Mouse (Mus musculus) limb, embryonic 15.5 days (tissue): ENCODE measurements around the gene Ccnj. TPM values are rescaled to one million over a fixed set of nuclear protein-coding genes. Genes with fewer than 3 reads are reported as not detected.

ENCODE experiments used
- microRNA-seq: library from miRNA; unstranded; fragments of <30 nt; microRNA quantifications from one replicate; pipeline ENCODE4, GENCODE M21; 2016
- polyA plus RNA-seq: library from polyadenylated mRNA; unstranded; fragments of >200 nt; fragmentation: Nextera tagmentation; extraction: Ambion mirVana; gene quantifications from 2 replicates; pipeline ENCODE4 v1.2.1, GENCODE M21; 2015

The Ccnj gene
- polyA plus RNA-seq, 1 experiment from 2014 or later = 10.6 TPM

Small RNA genes lying within 50 kb of the gene (microRNA-seq; reads per million reads assigned to microRNA genes)
- not detected for gene Mir8092

Other genes starting within 250 kb of the Ccnj start
- gene Aldh18a1, start 242.8 kb upstream of the Ccnj start, polyA plus RNA-seq = 78.0 and 79.7 TPM in 2 replicates
- gene Tctn3, start 219.0 kb upstream of the Ccnj start, polyA plus RNA-seq = 12.5 and 13.9 TPM in 2 replicates
- 11.2 and 13.2 TPM in 2 replicates for gene Entpd1, start 218.9 kb upstream of the Ccnj start, polyA plus RNA-seq
- 0.12 and 0.20 TPM in 2 replicates for gene Cc2d2b, start 82.5 kb upstream of the Ccnj start, polyA plus RNA-seq
- gene Zfp518a, start 63.4 kb downstream of the Ccnj start, polyA plus RNA-seq = 8.4 and 9.5 TPM in 2 replicates
- 5.4 and 5.7 TPM in 2 replicates for gene Blnk, start 163.3 kb downstream of the Ccnj start, polyA plus RNA-seq
- gene Dntt, start 198.0 kb downstream of the Ccnj start, polyA plus RNA-seq = 0.09 TPM in 1 of 2 replicates, not detected in the other
- gene Opalin, start 245.8 kb downstream of the Ccnj start, polyA plus RNA-seq = not detected in 2 replicates